Mouse (Mus musculus) lung, postnatal 25 days (tissue): ENCODE measurements around the gene Kcnd2.
"Not testable (repeated sequence)": the region's sequence is repeated elsewhere in the genome, so short reads cannot be mapped to it uniquely, and the experiment has no call there.

Source experiments
- DNase-seq: peaks from one replicate; pipeline ENCODE4 v3.0.0; 2022; ENCODE audit warnings: low spot score

Gene Kcnd2

DNA sequence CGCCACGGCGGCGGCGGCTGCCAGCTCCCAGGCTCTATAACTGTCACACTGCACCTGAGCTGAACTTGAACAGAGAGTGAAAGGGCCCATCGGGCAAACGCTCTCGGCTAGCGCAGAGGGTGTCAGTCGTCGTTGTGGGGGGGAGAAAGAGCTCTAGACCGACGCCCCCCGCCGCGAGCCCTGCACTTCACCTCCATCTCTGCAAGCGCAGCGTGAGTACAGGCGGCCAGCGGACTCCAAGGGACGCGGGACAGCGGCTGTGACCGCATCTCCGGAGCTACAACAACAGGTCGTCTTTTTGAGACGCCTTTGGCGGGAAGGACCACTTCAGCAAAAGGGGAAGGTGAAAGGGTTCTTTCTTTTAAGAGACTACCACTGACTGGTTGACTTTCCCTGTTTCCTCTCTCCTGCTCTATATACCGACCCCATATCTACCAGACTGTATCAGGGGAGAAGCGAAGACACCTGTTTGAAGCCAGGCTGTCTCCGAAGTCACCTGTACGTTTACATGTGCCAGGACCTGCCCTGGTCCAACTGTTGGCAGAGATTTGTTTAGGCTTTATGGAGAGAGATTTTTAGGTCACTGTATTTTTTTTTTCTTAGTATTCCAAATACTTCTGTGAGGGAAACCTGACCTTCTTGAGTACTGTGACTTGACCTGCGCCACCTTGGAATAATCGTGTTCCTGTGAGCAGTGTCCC lies at the start of gene Kcnd2:
Gene Kcnd2, plus strand, starts transcription at position 13 of the 701 bp plus-strand sequence.
- no peak for DNase-seq

DNA sequence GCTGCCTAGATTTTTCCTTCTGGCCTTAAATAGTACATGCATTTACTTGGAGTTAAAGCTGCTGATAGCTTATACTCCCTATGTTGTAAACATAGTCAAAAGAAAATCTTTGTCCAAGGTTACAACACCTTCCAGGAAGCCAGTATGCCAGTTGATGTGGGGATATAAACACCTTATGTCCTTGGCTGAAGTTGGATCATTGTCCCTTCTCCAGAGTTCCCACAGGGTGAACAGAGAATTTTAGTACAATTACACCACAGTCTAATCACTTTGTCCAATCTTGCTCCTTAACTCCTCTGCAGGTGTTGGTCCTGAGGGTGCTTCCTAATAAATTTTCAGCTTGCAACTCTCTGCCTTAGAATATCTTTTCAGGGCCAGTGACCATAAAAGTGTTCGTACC lies 48.7 kb upstream of the Kcnd2 start:
- DNase-seq: no peak

DNA sequence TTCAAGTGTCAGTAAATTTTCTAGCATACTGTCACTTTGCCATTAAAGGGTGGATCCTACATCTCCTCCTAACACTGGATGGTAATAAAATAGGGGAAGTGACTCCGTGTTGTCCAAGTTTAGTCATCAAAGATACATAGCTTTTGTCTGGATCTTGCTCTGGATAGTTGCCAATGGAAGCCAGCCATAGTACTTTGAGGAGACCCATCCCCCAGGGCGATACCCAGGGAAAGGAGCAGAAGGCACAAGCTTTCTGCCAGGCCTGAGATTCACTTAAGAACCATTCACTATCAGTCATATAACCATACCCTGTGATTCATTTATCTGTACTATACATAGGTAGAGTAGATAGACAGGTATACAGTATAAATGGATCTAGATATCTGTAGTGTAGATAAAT lies 20.0 kb upstream of the Kcnd2 start:
- no peak for DNase-seq

DNA sequence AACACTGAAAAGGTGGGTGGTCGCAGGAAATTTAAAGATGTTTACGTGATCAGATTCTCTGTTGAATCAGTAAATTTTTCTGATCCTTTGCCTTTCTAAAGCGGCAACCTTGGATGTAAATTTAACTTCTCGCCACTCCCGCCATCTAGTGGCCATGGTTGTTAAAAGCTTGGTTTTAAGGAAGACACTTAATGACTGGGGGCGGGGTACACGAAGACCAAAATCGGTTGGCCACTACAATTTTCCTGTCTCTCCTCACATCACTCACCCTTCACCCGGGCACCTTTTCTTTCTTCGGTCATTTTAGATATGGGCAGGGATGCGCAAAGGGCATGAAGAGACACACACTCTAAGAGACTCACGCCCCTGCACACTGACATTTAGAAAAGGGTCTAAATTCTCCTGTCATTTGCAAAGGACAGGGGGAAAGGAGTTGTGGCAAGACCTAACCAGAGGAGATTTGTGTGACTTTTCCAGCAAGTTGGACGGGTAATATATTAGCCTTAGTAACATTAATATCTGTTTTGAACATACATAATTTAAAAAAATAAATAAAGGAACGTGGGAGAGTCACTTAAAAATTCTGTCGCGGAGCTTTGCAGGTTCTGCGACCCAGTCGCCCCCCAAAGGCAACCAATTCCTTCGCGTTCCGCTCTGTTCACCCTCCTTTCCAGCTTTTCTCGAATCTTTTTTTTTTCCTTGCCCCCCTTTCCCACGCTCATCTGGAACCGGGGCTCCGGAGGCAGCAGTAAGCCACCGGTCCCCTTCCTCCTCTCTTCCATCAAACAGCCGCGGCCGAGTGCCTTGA lies 1.2 kb upstream of the Kcnd2 start:
- DNase-seq: peak; percentile 3

DNA sequence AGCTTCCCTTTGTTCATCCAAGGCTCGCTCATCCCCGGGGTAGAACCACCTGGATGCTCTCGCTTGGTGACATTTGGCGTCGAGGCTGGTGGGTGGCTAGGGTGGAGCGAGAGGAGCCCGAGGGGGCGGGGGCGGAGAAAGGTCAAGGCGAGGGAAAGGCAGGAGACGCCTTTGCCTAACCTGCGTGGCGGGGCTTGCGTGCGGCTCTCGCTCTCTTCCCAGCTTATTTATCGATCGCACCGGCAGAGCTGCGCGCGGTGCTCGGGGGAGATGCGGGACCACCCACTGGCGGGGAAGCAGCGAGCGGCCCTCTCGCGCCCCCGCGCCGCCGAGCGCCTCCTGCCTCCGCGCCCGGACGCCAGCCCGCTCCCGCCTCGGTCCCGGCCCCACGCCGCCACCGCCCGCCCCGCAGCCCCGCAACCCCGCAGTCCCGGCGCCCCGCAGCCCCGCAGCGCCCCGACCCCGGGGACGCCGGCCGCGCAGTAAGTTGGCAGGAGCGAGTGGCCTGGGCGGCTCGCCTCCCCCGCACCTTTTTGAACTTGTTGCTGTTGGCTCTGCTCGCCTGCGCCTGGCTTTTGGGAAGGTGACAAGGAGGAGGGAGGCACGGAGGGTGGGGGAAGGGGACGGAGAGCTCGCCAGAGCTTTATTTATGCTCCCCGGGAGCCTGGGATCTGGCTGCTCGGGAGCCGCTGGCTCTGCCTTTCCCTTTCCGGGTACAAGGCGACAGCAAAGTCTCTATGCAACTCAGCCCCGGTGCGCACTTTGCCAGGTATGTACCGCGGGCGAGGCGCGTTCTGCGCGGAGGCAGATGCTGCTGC lies 421 bp upstream of the Kcnd2 start:
- DNase-seq: no peak

DNA sequence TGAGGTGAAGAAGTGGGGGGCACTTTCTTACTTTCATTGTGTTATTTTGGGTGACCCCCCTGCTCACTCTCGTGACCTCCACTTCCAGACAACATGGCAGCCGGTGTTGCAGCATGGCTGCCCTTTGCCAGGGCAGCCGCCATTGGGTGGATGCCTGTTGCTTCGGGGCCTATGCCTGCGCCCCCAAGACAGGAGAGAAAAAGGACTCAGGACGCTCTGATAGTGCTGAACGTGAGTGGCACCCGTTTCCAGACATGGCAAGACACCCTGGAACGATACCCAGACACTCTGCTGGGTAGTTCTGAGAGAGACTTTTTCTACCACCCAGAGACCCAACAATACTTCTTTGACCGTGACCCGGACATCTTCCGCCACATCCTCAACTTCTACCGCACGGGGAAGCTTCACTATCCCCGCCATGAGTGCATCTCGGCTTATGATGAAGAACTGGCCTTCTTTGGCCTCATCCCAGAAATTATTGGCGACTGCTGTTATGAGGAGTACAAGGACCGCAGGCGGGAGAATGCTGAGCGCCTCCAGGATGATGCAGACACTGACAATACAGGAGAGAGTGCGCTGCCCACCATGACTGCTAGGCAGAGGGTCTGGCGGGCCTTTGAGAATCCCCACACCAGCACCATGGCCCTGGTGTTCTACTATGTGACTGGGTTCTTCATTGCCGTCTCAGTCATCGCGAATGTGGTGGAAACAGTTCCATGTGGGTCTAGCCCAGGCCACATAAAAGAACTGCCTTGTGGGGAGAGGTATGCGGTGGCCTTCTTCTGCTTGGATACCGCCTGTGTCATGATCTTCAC lies 1.1 kb downstream of the Kcnd2 start:
- no peak for DNase-seq

DNA sequence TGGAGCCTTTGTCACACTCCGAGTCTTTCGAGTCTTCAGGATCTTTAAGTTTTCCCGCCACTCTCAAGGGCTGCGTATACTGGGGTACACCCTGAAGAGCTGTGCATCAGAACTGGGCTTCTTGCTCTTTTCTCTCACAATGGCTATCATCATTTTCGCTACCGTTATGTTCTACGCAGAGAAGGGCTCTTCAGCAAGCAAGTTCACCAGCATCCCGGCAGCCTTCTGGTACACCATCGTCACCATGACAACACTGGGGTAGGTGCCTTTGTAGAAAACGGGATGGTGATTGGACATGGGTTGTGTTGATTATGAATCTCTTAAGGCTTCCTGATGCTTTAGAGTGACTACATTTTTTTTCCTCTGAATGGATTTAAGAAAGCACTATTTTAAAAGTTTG lies 1.9 kb downstream of the Kcnd2 start:
- no peak for DNase-seq

DNA sequence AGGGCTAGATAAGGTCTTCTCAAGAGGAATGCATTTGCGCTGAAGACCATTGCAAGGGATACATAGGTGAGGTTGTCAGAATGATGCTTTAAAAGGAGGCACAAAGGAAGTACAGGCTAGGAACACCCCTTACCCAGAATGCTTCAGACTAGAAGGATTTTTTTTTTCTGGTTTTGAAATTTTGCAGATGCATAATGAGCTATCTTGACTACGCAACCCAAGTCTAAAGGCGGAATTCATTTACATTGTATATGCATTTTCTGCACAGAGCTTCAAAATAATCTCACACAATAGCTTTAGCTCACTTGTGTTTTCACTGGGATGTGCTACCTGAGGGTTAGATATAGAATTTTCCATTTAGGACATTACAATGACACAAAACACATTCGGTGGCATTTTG lies 10.8 kb downstream of the Kcnd2 start:
- DNase-seq: no peak

DNA sequence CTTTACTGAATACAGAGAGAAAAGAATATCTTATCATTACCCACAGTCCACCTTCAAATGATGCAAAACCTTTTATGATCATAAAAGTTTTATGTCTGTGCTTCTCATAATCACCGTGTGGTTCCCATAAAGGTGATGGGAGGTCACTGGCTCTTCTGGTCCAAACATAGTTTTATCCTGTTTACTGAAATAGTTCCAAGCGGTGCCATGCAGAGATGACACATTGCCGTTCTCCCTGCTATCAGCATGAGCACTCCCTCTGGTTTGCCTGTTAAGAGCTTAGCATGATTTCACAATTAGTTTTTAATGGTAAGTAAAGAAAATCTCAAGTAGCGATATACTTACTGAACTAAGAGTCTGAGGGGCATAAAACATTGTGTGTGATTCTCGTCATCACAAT lies 43.7 kb downstream of the Kcnd2 start:
- DNase-seq: no peak

DNA sequence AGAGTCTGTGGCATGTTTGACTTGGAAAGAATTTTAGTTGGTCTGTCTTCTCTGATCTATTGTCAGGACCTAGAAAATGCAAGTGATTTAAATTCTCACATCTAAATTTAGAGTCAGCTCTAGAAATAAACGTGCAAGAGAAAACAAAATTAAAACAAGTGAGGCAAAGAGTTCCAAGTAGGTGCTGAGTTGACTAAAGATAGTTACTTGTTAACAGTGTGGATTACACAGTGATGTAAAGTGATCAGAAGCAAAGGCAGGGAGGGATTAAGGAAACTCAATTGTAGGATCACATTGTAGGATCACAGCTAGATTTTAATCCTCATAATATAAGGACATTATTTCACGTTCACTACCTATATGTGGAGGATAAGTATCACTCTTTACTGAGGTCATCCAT lies 52.6 kb downstream of the Kcnd2 start:
- DNase-seq: no peak

DNA sequence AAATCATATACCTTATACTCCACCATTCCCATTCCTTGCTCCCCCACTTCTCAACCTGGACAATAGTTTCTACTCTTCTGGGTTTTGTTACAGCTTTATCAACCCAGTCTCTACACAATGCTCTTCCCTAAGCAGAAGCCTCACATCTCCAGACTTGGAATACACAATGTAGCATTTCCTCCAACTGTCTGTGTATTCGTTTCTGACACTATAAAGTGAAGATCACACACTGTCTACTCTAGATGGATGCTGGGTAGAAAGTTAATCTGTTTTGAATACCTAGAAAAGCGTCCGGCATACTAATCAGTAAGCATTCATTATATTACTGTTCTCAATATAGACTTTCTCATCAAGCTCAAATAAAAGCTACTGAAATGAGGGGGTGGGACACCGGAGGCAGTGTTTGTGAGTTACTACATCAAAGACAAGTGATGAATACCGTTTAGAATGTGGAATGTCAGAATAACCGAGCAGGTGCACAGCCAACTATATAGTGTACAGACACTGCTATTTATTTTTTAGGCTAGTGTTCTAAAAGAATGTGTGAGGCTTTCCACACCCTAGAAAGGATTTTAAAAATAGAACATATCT lies 62.1 kb downstream of the Kcnd2 start:
- no peak for DNase-seq

DNA sequence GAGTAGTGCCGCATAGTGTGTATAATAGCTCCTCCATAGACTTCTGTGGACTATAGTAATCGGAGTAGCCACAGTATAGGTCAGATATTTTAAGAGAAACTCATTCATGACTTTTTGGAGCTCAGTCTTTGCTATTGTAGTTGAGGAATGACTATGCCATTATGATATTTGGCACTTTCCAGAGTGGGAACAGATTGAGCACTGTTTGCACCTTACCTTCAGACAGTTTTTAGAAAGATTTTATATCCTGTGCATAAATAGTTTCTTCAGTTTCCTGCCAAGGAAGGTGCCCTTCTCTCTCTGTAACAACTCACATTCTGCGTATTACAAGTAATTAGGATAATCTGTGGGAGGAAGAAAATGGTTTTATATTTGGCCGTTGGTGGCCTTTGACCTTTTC lies 89.6 kb downstream of the Kcnd2 start:
- DNase-seq: no peak

DNA sequence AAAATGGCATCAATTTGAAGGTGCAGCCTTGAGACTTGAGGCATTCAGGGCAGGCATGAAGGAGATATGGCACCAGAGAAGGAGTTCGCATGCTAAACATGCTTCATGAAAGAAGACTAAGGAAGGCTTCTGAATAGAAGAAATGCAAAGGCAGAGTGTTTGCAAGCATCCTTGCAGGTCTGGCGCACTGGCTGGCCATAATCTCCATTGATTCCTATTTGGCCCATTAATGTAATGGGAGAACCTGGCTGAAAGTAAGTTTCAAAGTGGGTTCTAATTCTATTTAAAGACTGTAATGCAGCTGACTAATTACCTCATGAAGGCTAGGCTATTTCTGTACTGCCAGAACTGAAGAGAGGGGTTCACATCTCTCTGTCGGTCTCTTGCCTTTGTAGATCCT lies 94.9 kb downstream of the Kcnd2 start:
- DNase-seq: no peak

DNA sequence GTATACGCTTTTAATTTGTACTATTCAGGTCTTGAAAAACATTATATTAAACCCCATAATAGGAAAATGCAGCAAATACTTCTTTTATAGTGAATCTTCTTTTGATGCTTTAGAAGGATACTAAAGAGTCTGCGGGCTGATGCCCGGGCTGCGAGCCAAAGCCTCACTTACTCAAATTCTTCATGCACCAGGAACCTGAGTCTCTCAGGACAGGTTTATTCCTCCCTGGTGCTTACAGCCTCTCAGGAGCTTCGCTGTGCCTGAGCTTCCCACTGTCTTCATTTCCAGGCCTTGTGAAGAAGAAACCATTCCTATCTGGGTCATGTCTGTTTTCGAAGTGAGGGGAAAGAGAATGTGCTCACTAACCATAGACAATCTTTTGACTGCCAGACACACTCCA lies 106.1 kb downstream of the Kcnd2 start:
- DNase-seq: no peak

DNA sequence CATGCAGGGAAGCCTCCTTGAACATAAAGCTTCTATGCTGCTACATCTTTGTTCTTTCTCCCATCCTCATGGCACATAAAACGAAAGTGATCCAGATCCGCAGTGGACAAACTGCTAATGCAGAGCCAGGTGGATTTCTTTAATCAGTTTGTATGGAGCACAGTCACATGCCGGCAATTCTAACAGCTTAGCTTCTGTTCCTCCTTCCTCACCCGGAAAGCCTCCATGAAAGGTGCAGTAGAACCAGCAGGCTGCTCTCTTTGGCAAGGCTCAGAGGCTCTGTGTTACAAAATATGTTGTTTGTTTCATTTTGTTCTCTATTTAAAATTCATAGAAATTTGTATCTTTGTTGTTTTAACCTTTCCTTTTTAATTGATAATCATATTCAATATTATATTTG lies 106.9 kb downstream of the Kcnd2 start:
- no peak for DNase-seq

DNA sequence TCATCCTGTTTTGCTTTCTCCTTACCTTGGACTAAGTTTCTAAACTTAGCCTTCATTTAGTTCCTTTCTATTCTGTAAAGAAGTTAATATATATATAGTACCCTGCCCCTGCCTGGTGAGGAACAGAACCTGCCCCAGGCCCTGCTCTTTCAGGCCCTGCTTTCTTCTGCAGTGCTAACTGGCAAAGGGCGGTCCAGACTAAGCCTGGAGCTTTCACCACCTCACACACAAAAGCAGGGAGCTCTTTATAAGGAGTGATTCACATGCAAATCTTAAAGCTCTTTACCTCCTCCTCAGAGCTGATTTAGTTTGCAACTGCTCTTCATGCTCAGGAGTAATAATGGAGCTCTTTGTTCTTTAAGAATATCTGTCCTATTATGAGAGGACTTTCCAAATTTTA lies 109.9 kb downstream of the Kcnd2 start:
- no peak for DNase-seq

DNA sequence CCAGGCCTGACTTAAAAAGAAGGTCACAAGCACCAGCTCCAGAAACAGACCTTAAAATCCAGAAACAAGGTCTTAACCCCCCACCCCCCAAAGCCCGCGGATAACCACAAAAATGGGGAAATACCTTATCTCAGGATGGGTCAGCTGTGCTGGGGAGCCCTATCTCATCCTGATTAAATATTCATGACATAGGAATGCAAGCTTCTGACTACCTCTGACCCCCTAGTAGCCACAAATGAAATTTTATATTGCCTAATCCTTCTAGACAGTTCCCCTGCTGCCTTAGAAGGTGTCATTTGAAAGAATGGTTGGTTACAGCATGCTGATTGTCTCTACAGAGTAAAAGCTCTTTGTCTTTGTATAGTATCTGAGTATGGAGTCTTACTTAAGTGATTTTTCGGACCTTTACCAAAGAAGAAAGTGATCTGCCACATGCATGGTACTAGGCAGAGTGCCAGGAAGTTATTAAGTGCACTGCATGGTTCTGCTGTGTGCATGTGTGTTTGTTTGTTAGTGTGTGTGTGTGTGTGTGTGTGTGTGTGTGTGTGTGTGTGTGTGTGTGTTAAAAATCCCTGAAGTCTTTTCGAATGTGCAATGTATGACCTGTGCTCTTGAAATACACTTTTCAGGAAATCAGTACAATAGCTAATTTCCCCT lies 111.9 kb downstream of the Kcnd2 start:
- no peak for DNase-seq

DNA sequence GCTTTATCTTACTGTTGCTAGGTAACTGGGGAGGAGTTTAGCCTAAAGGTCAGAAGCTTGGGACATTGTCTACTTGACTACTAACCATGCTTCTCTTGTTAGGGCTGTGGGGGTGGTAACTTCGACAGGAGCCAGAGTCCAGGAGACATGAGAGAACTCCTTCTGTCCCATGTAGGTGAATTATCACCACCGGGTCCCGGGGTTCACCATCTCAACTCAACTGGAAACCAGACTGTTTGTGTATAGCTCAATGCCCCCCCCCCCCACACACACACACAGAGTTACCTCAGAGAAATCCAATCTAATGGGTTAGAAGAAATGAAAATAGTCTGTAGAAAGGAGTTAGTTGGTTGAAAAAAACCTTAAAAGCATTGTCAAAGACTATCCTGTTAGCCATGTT lies 170.0 kb downstream of the Kcnd2 start:
- DNase-seq: not testable (repeated sequence)

DNA sequence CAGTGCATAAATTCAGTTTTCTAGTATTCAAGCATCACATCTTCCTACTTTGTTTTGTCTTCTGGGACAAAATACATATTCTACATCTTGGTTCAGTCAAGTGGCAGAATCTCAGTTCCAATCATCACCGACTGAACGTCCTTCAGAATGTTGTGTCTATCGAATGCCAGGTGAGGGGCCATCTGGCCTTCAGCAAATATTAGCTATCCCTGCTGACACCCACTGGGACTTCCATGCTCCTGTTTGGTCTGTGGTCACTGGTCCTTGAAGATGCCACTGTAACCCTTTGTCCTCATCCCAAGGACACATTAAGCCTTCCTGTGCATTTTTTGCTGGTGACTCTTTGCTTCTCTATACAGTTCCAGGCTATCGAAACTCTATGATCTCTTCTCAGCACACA lies 176.5 kb downstream of the Kcnd2 start:
- DNase-seq: no peak

DNA sequence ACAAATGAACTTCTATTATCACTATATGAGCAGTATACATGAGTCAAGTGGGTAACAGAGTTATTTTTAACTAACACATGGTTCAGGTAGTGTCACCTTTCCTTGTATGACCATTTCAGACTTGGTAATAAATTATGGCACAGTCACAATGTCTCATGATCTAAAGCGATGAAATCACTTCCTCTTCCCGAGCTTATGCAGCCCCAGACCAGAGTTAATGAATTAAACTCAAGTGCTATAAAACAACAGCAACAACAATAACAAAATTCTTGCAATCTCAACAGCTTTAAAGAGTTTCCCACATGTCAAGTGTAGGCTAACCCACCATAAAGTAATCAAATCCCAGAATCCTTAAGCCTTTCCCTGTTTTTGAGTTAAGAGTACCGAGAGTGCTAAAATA lies 198.4 kb downstream of the Kcnd2 start:
- DNase-seq: no peak

DNA sequence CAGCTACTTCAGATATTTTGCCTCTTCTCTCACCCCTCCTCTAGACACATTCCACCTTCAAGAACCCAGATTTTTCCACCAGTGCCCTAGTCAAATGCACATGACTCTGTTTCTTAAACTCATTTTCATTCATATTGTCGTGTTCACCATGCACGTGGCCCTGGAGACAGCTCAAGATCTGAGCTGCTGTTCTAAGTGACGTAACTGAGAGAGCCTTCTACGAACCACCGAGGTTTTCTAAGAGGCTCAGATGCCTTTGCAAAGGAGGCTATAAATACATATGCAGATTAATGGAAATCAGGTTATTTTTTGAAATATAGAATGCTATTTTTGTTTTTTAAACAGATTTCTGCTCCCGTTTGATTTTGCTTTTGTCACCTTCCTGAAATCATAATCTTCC lies 202.9 kb downstream of the Kcnd2 start:
- no peak for DNase-seq
